Mouse (Mus musculus): ENCODE results near the gene Upp2.

Upp2 gene

DNA sequence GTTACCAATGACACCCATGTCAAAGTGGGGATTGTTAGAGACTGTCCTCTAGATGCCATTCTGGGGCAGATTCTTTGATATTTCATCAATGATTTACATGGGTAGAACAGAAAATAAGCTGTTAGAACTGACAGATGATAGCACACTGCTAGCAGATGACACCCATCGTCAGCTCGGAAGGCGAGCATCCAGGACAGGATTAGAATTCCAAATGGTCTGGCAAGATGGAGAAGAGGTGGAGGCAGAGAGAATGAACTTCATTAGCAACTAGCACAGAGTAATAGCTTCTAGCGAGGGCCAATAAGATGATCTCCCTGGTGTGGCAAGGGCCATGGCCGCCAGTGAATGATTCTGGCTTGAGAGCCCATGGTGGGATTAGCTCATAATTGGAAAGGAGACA, 48.7 kb downstream of the Upp2 start:
- no peak for DNase-seq (ENCODE audit: low spot score in 2 of 2)

- DNase-seq (ENCODE audit: low spot score in 2 of 2): no peak
These were observed 58.1 kb downstream of the Upp2 start for GRCm38 (mm10) chr2:58625186-58625585.

GRCm38 (mm10) chr2:58625681-58626080, 58.6 kb downstream of the Upp2 start:
- DNase-seq (ENCODE audit: low spot score in 2 of 2): no peak

GRCm38 (mm10) chr2:58626136-58626769, 59.2 kb downstream of the Upp2 start:
- no peak for DNase-seq (ENCODE audit: low spot score in 2 of 2)

DNA sequence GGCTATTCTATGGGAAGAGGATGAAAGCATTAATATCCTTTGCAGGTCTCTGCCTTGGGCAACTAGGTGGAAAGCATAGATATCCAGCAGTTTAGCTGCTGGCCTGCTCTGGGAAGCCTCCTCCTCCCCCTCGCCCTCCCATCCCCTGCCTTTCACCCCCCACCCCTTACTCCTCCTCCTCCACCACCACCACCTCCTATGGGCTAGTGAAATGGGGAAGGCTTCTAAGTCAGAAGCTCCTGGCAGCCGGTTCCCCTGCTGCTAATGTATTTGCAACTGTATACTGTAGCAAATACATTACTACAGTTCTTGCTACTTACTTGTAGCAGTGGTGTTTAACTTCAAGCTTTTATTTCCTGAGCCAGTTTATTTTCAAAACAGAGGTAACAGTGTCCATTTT, 60.9 kb downstream of the Upp2 start:
- no peak for DNase-seq (ENCODE audit: low spot score in 2 of 2)

GRCm38 (mm10) chr2:58628993-58629392, 61.9 kb downstream of the Upp2 start:
- DNase-seq (ENCODE audit: low spot score in 2 of 2): no peak

DNA sequence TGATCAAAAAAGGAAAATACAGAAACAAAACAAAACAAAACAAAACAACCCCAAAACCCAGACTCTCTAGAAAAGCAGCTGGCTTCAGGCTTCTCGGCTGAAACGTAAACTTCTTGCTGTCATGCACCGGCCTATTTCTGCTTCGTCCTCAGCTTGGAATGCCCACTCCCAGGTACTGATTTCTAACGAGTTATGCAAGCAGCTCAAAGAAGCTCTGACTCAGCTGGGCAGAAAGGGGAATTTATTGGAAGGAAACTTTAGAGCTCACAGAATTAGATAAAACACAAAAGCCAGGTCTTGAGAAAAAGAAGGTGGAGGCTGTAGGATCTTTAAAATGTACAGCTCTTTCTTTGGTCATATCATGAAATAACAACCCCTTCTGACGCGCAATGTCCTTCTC, 62.3 kb downstream of the Upp2 start:
- DNase-seq (ENCODE audit: low spot score in 2 of 2): no peak

GRCm38 (mm10) chr2:58633791-58634190, 66.7 kb downstream of the Upp2 start:
- no peak for DNase-seq (ENCODE audit: low spot score in 2 of 2)

- peak; percentile 54 to 70 for DNase-seq (ENCODE audit: low spot score in 2 of 2)
These were observed 74.9 kb downstream of the Upp2 start for GRCm38 (mm10) chr2:58641761-58642555.

DNA sequence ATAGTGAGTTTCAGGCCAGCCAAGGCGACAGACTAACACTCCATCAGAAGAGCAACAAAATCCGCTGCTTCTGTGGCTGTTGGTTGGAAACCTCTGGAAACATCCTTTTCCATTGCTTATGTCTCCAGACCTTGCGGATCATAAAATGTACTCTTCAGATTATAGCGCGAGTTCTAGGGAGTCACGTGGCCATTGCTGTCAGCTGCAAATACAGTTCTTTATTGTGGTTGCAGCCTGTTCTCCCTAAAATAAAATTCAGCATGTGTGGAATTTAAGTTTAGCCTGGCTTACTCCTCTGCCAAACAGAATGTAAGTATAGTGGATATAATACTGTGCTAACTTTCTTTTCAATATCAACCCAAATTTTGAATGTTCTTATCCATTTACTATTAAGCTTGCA, 78.6 kb downstream of the Upp2 start:
- no peak for DNase-seq (ENCODE audit: low spot score in 2 of 2)

DNA sequence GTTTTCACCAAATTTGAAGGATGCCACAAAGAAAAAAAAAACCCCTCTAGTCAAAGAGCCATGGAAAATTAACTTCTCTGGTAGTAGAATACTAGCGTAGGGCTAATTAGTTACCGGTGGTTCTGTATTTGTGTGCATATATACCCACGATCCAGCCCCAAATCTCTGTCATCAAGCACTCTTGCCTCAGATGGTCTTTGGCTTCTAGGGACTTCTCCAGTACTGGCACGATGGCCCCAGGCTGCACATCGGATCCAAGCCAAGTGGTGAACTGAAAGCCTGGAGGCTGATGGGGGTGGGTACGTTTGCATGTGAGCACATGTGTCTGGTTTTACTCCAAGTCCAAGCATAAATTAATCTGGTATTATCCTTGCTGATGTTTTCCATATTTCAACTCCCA, 88.1 kb downstream of the Upp2 start:
- no peak for DNase-seq (ENCODE audit: low spot score in 2 of 2)

GRCm38 (mm10) chr2:58656959-58657358, 89.9 kb downstream of the Upp2 start:
- no peak for DNase-seq (ENCODE audit: low spot score in 2 of 2)

GRCm38 (mm10) chr2:58657855-58658254, 90.8 kb downstream of the Upp2 start:
- DNase-seq (ENCODE audit: low spot score in 2 of 2): no peak

DNA sequence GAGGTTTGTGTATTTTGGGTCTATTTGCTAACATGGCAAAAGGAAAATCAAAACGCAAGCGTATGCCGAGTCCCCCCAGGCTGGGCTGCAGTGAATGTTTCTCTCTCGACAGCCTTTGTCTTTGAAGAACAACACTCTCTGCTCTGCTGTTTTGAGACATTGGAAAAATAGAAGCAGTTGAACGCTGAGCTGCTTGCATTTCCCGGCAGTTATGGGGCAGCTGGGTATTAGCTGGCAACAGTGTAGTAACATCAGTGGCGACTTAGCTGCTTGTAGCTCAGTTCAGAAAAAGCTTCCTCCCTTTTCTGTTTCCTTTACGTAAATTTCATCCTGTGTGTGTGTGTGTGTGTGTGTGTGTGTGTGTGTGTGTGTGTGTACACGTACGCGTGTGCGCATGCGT, 93.5 kb downstream of the Upp2 start:
- DNase-seq (ENCODE audit: low spot score in 2 of 2): no peak

GRCm38 (mm10) chr2:58661116-58661515, 94.0 kb downstream of the Upp2 start:
- no peak for DNase-seq (ENCODE audit: low spot score in 2 of 2)

DNA sequence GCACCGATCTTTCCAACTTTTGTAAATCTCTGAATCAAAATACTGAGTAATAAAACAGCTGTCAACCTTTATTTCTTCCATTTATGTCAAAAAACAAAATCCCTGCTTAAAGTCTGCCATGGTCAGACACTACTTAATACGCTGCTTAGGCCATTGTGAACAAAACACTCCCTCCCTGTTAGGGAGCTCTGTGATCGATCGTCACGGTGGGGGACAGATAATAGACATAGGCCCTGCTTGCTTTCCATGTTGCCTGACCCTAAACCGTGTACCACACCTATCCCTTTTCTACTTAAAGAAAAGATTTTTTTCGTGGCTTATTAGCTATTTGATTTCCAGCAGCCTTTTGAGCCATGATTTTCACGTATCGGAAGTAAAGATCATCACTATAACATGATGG, 95.6 kb downstream of the Upp2 start:
- no peak for DNase-seq (ENCODE audit: low spot score in 2 of 2)

GRCm38 (mm10) chr2:58663404-58664120, 96.5 kb downstream of the Upp2 start:
- no peak for DNase-seq (ENCODE audit: low spot score in 2 of 2)

- peak; percentile 58 to 65 for DNase-seq (ENCODE audit: low spot score in 2 of 2)
These were observed 98.2 kb downstream of the Upp2 start for GRCm38 (mm10) chr2:58665081-58665814.

DNA sequence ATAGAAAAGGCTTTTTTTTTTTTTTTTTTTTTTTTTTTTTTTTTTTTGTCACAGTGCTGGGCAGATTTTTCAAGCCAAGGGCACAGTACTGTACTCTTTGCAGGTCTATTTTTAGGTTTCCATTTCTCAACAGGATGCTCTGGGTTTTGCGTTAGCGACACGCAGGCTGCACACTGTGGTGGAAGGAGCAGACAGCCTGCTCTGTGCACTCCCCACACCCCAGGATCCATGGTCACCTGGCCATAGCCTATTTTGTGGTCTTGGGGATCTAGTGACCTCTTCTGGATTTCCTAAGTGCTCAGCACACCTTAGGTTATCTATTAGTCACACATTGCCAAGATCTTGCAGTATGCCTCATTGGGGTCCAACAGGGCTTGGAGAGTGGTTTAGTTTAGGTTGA, 100.2 kb downstream of the Upp2 start:
- no peak for DNase-seq (ENCODE audit: low spot score in 2 of 2)

GRCm38 (mm10) chr2:58667991-58668390, 100.9 kb downstream of the Upp2 start:
- DNase-seq (ENCODE audit: low spot score in 2 of 2): peak; percentile 45 to 72

- DNase-seq (ENCODE audit: low spot score in 2 of 2): no peak
These were observed 102.0 kb downstream of the Upp2 start for GRCm38 (mm10) chr2:58669114-58669513.

GRCm38 (mm10) chr2:58672520-58672919, 105.4 kb downstream of the Upp2 start:
- DNase-seq (ENCODE audit: low spot score in 2 of 2): no peak
